Mouse (Mus musculus) stomach, embryonic 16.5 days (tissue): ENCODE measurements around the gene Ppil6. TPM values are rescaled to one million over a fixed set of nuclear protein-coding genes. Genes with fewer than 3 reads are reported as not detected.
A peak's percentile ranks its signal among the peaks of the same experiment; 100 is the strongest.

ENCODE experiments used
- ATAC-seq: fragments of 200-750 bp; cut with Nextera tagmentation; 2 replicates; pipeline ENCODE4 v1.8.0; 2017; ENCODE audit warnings: moderate number of reproducible peaks, moderate TSS enrichment; ENCODE audit not compliant: insufficient read depth, low FRiP score
- H3K27ac ChIP-seq: fragments of 300-500 bp; sonication (generic); 2 replicates; pipeline ENCODE4 v1.5.1; 2014; ENCODE audit warnings: low read length
- H3K27me3 ChIP-seq: fragments of 300-500 bp; sonication (generic); 2 replicates; pipeline ENCODE4 v1.6.1; 2014; ENCODE audit warnings: low read length, control low read depth, mixed read lengths; ENCODE audit not compliant: control insufficient read depth, insufficient read depth
- H3K36me3 ChIP-seq: fragments of 300-500 bp; sonication (generic); 2 replicates; pipeline ENCODE4 v1.6.1; 2014; ENCODE audit warnings: low read length; ENCODE audit not compliant: control insufficient read depth, insufficient read depth
- H3K4me1 ChIP-seq: fragments of 300-500 bp; sonication (generic); 2 replicates; pipeline ENCODE4 v1.6.1; 2014; ENCODE audit warnings: low read length, control low read depth, mixed read lengths; ENCODE audit not compliant: control insufficient read depth, insufficient read depth
- H3K4me2 ChIP-seq: fragments of 300-500 bp; sonication (generic); 2 replicates; pipeline ENCODE4 v1.6.1; 2014; ENCODE audit warnings: low read depth, low read length, mixed read lengths
- H3K4me3 ChIP-seq: fragments of 300-500 bp; sonication (generic); replicated peaks from 2 replicates; pipeline ENCODE4 v1.5.1; 2014; ENCODE audit warnings: mild to moderate bottlenecking, low read length
- H3K9ac ChIP-seq: fragments of 300-500 bp; sonication (generic); 2 replicates; pipeline ENCODE4 v1.6.1; 2014; ENCODE audit warnings: low read length
- H3K9me3 ChIP-seq: fragments of 300-500 bp; sonication (generic); replicated peaks from 2 replicates; pipeline ENCODE4 v1.6.1; 2016; ENCODE audit warnings: low read length, control low read depth; ENCODE audit not compliant: control insufficient read depth
- WGBS: fragments of 180-500 bp; shearing (Covaris S2); extraction: QIAGEN DNeasy Blood & Tissue Kit; methylation state at CpG from one replicate; pipeline ENCODE4 v1.1.7; 2014; 5-methylcytosine and 5-hydroxymethylcytosine counted together
- polyA plus RNA-seq: library from polyadenylated mRNA; unstranded; fragments of >200 nt; fragmentation: Nextera tagmentation; extraction: Ambion mirVana; gene quantifications from 2 replicates; pipeline ENCODE4 v1.2.1, GENCODE M21; 2015

The Ppil6 gene
- polyA plus RNA-seq, 1 experiment from 2014 or later = 1.1 TPM

DNA sequence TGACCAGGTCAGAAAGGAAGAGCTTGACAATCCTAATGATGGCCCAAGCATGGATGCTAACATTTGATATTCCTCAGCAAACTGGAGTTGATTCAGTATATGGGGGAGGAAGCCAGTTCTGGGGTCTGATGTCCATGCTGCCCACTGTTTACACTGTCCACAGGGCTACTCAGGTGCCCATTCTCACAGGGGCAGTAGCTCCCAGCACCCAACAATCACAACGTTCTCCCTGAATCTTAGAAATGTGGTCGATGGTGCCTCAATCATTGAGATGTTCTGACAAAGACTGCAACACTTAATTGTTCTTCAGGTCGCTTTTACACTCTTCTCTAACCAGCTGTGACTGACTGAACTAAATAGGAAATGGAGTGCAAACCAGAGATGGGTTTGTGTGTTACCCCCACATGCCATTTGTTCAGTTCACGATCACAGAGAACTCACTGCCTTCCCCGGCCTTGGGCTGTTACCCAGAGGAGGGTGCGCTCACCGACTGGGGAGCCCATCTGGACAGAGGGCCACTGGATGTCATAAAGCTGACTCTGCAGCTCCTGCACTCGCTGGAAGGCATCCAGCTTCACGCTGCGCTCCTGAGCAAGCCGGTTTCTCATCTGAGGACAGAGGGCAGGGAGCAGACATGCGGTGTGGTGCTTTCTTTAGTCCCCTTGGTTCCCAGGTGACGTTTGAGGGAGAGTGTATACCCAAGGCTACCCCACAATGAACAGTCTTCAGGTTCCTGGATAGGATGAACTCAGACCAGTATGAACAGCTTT is 56.3 kb downstream of the Ppil6 start:
- Histone ChIP-seq H3K36me3 (no peaks in the 10 kb centered on the region), H3K9me3 (peaks cover 4% of the 10 kb centered on the region; the same call in 1 of the 2 replicates), H3K4me2 (no peak overlapping the region), H3K27me3 (no peaks in the 10 kb centered on the region), H3K4me1 (peaks cover 4% of the 10 kb centered on the region), H3K4me3 (no peak overlapping the region), H3K27ac (no peak overlapping the region), H3K9ac (no peak overlapping the region)
- 66% methylated on average over 13 of the region's 13 CpGs for WGBS
- no peak for ATAC-seq

DNA sequence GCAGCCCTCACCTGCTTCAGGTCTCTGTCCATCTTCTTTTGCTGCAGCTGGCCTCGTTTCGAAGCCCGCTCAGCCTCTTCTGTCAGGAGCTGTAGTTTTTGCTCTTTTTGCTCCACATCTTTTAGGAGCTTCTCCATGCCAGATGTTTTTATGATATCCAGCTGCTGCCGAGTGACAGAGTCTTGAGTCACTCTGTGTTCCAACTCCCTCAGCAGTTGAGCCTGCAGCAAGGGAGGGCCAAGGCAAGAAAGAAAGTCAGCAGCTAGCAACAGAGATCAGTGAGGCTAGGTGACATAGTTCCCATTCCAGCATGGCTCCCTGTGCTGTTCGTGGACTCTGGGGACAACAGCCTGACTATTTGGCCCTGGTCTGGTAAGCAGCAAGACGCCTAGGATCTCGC is 60.5 kb downstream of the Ppil6 start:
- no peaks in the 10 kb centered on the region for H3K36me3 ChIP-seq
- H3K27ac ChIP-seq = no peak overlapping the region
- no peak for ATAC-seq
- no peak overlapping the region for H3K9ac ChIP-seq
- H3K27me3 ChIP-seq = no peaks in the 10 kb centered on the region
- H3K4me2 ChIP-seq = no peak overlapping the region
- H3K4me1 ChIP-seq = peaks cover 10% of the 10 kb centered on the region
- H3K9me3 ChIP-seq = peaks cover 4% of the 10 kb centered on the region; the same call in 1 of the 2 replicates
- H3K4me3 ChIP-seq = no peak overlapping the region
- WGBS = 62% methylated on average over 7 of the region's 7 CpGs

DNA sequence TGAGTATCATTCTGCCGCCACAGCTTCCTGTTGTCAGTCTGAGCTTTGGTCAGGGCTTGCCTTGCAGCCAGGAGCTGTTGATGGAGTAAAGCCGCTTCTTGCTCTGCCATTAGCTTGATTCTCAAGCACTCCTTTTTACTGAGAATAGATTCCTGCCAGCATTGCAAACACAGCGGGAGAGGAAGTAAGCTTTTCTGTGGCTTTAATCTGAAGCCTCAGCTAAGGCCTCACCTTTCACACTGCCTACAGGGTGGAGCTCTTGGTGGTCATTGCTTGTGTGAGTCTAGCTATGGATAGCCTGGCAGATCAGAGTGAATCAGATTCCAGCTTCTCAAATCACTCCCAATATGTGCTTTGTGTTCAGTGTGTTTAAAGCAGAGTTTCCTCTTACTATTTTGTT is 62.1 kb downstream of the Ppil6 start:
- no peak overlapping the region for H3K4me2 ChIP-seq
- 38% methylated on average over 3 of the region's 3 CpGs for WGBS
- ATAC-seq = no peak

DNA sequence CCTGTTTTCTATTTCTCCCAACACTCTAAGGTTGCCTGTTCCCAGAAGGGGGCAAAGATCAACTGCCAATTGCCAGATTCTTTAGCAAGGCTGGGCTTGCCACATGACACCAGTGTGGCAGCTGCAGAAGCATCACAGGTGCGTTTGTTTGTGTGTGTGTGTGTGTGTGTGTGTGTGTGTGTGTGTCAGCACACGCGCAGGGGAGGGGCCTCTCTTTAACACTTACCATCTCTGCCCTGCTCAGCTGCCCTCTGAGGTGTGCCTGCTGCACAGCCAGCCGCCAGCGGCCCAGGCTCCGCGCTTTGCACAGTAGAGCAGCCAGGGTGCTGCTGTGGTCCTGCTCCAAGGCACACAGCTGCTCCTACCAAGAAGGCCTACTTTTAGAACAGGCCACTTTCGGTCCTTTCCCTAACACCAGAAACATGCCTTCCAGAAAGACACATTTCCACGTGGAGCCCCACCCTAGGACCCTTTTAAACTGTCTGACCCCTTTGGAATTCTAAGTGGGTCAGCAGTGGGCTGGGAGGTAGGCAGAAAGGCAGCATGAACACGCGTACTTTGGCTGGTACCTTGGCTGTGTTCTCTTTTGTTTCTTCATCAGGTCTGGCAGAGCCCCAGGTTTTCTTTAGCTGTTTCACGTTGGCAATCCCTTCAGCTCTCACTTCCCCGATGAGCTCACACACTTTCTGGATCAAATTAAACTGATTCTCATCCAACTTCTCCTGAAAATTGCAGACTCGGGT is 62.8 kb downstream of the Ppil6 start:
- no peak overlapping the region for H3K4me3 ChIP-seq
- no peak overlapping the region for H3K9ac ChIP-seq
- ATAC-seq = peak; percentile 78
- no peak overlapping the region for H3K4me2 ChIP-seq
- no peaks in the 10 kb centered on the region for H3K27me3 ChIP-seq
- peaks cover 4% of the 10 kb centered on the region; the same call in 1 of the 2 replicates for H3K9me3 ChIP-seq
- peaks cover 10% of the 10 kb centered on the region for H3K4me1 ChIP-seq
- H3K27ac ChIP-seq = 0 out of 2 replicates have a peak overlapping the region, but pooled peaks have one; percentile 19
- H3K36me3 ChIP-seq = no peaks in the 10 kb centered on the region
- 40% methylated on average over 14 of the region's 14 CpGs for WGBS

More for the DNA sequence above, 62.1 kb downstream of the Ppil6 start:
- H3K4me3 ChIP-seq = no peak overlapping the region
- no peaks in the 10 kb centered on the region for H3K27me3 ChIP-seq
- H3K9ac ChIP-seq = no peak overlapping the region
- H3K36me3 ChIP-seq = no peaks in the 10 kb centered on the region
- peaks cover 10% of the 10 kb centered on the region for H3K4me1 ChIP-seq
- 0 out of 2 replicates have a peak overlapping the region, but pooled peaks have one; percentile 2 for H3K27ac ChIP-seq
- peaks cover 4% of the 10 kb centered on the region; the same call in 1 of the 2 replicates for H3K9me3 ChIP-seq

DNA sequence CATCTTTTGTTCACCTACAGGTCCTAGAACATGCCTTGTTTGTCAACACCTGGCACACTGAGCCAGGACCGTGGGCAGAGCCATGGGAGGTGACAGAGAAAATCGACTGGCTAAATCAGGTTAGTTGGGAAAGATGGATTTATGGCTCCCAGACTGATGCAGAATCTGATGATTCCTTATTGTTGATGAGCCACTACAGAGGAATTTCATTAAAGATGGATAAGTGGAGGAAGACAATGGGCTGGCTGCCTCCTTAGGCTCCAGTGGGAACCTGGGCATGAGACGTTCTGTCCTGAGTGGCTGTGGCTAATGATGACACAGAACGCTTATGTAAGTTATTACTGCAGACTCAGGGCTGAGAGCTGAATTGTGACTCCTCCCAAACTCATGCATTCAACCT is 63.5 kb downstream of the Ppil6 start:
- Histone ChIP-seq H3K27ac (no peak overlapping the region), H3K27me3 (no peaks in the 10 kb centered on the region), H3K9ac (no peak overlapping the region), H3K4me1 (peaks cover 10% of the 10 kb centered on the region), H3K4me3 (no peak overlapping the region), H3K9me3 (peaks cover 4% of the 10 kb centered on the region; the same call in 1 of the 2 replicates), H3K4me2 (no peak overlapping the region), H3K36me3 (no peaks in the 10 kb centered on the region)
- 62% methylated on average over 4 of the region's 4 CpGs for WGBS
- no peak for ATAC-seq

GRCm38 (mm10) chr10:41555081-41555480 is 64.8 kb downstream of the Ppil6 start:
- Histone ChIP-seq H3K4me1 (peaks cover 10% of the 10 kb centered on the region), H3K4me2 (no peak overlapping the region), H3K36me3 (no peaks in the 10 kb centered on the region), H3K4me3 (no peak overlapping the region), H3K27ac (no peak overlapping the region), H3K9me3 (no peaks in the 10 kb centered on the region), H3K27me3 (no peaks in the 10 kb centered on the region), H3K9ac (no peak overlapping the region)
- ATAC-seq = no peak
- 78% methylated on average over 3 of the region's 3 CpGs for WGBS

- Histone ChIP-seq H3K4me1 (peaks cover 2% of the 10 kb centered on the region; the same call in 1 of the 2 replicates), H3K27ac (no peak overlapping the region), H3K36me3 (no peaks in the 10 kb centered on the region), H3K4me3 (no peak overlapping the region), H3K9ac (no peak overlapping the region), H3K4me2 (no peak overlapping the region), H3K27me3 (no peaks in the 10 kb centered on the region), H3K9me3 (peaks cover 4% of the 10 kb centered on the region; the same call in 1 of the 2 replicates)
- no peak for ATAC-seq
- 91% methylated on average over 1 of the region's 1 CpGs for WGBS
Observed at GRCm38 (mm10) chr10:41558401-41558800, 68.2 kb downstream of the Ppil6 start.

GRCm38 (mm10) chr10:41561701-41562395 is 71.6 kb downstream of the Ppil6 start:
- no peak overlapping the region for H3K4me3 ChIP-seq
- H3K4me1 ChIP-seq = peaks cover 9% of the 10 kb centered on the region
- H3K27ac ChIP-seq = no peak overlapping the region
- H3K27me3 ChIP-seq = no peaks in the 10 kb centered on the region
- H3K9ac ChIP-seq = no peak overlapping the region
- no peaks in the 10 kb centered on the region for H3K36me3 ChIP-seq
- peaks cover 4% of the 10 kb centered on the region; the same call in 1 of the 2 replicates for H3K9me3 ChIP-seq
- WGBS = 83% methylated on average over 10 of the region's 10 CpGs
- no peak for ATAC-seq
- no peak overlapping the region for H3K4me2 ChIP-seq
